Mouse (Mus musculus) lung, adult 2 months (tissue): ENCODE results near the gene Spdef.

Source experiments
- CTCF ChIP-seq: fragments of 200-500 bp; IDR thresholded peaks from 2 replicates; pipeline ENCODE4 v1.5.1; 2011; ENCODE audit warnings: mild to moderate bottlenecking, low read length, control low read depth; ENCODE audit not compliant: insufficient read depth
- POLR2A ChIP-seq: fragments of 200-500 bp; IDR thresholded peaks from 2 replicates; pipeline ENCODE4 v1.6.1; 2011; ENCODE audit warnings: low read depth, mild to moderate bottlenecking, control low read depth, low read length, borderline replicate concordance; ENCODE audit errors: extremely low read depth

DNA sequence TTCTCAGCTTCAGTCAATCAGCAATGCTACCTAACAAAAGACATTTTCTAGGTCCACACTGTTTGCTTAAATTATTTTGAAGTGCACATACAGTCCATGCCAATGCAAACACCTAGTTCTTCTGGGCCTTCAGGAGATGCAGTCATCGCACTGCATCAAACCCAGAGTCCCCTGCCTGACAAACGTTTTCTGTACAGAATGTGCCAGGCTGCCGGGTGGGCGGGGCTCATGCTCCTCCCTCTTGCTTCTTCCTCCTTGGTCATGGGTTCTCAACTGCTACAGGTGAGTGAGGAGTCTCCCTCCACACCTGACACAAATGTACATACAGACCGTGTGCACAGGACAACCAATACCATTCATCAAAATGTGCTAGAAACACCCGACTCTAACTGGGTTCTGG, 31.4 kb upstream of the Spdef start:
- TF ChIP-seq CTCF (no peak), POLR2A (no peak)
